Mouse (Mus musculus) embryonic facial prominence, embryonic 11.5 days (tissue): ENCODE measurements around the gene Fhad1. TPM values are rescaled to one million over a fixed set of nuclear protein-coding genes. Genes with fewer than 3 reads are reported as not detected.

Experiments used
- ATAC-seq: fragments of 200-750 bp; cut with Nextera tagmentation; replicated peaks from 2 replicates; pipeline ENCODE4 v1.8.0; 2017; ENCODE audit warnings: low read depth; ENCODE audit not compliant: insufficient number of reproducible peaks, low FRiP score, low TSS enrichment
- DNase-seq: peaks from one replicate; pipeline ENCODE4 v3.0.0-alpha.2; 2015; ENCODE audit warnings: low spot score
- H3K27ac ChIP-seq: fragments of 300-500 bp; sonication (generic); replicated peaks from 2 replicates; pipeline ENCODE4 v1.5.1; 2014; ENCODE audit warnings: mild to moderate bottlenecking, low read depth, low read length, control low read depth
- H3K27me3 ChIP-seq: fragments of 300-500 bp; sonication (generic); 2 replicates; pipeline ENCODE4 v1.6.1; 2014; ENCODE audit warnings: mild to moderate bottlenecking, low read length, moderate library complexity, mixed read lengths; ENCODE audit not compliant: control insufficient read depth, insufficient read depth
- H3K36me3 ChIP-seq: fragments of 300-500 bp; sonication (generic); replicated peaks from 2 replicates; pipeline ENCODE4 v1.6.1; 2014; ENCODE audit warnings: low read depth, mild to moderate bottlenecking, low read length, moderate library complexity, mixed read lengths; ENCODE audit not compliant: control insufficient read depth, insufficient read depth
- H3K4me1 ChIP-seq: fragments of 300-500 bp; sonication (generic); 2 replicates; pipeline ENCODE4 v1.6.1; 2014; ENCODE audit warnings: low read length, mixed read lengths; ENCODE audit not compliant: control insufficient read depth, insufficient read depth
- H3K4me2 ChIP-seq: fragments of 300-500 bp; sonication (generic); 2 replicates; pipeline ENCODE4 v1.6.1; 2014; ENCODE audit warnings: low read depth, mild to moderate bottlenecking, control low read depth, low read length, moderate library complexity
- H3K4me3 ChIP-seq: fragments of 300-500 bp; sonication (generic); 2 replicates; pipeline ENCODE4 v1.5.1; 2014; ENCODE audit warnings: low read depth, low read length, control low read depth
- H3K9ac ChIP-seq: fragments of 300-500 bp; sonication (generic); replicated peaks from 2 replicates; pipeline ENCODE4 v1.6.1; 2014; ENCODE audit warnings: mild to moderate bottlenecking, control low read depth, low read length
- H3K9me3 ChIP-seq: fragments of 300-500 bp; sonication (generic); replicated peaks from 2 replicates; pipeline ENCODE4 v1.6.1; 2016; ENCODE audit warnings: mild to moderate bottlenecking, low read length, inconsistent platforms, mixed read lengths; ENCODE audit not compliant: control insufficient read depth
- WGBS: fragments of 180-500 bp; shearing (Covaris S2); extraction: QIAGEN DNeasy Blood & Tissue Kit; methylation state at CpG from one replicate; pipeline ENCODE4 v1.1.7; 2014; 5-methylcytosine and 5-hydroxymethylcytosine counted together
- polyA plus RNA-seq: library from polyadenylated mRNA; unstranded; fragments of >200 nt; fragmentation: Nextera tagmentation; extraction: Ambion mirVana; gene quantifications from 2 replicates; pipeline ENCODE4 v1.2.1, GENCODE M21; 2014

The Fhad1 gene
- polyA plus RNA-seq, 1 experiment from 2014 or later, result 0.94 TPM

GRCm38 (mm10) chr4:142024536-142024935 is 9.7 kb upstream of the Fhad1 start:
- Histone ChIP-seq H3K27me3 (no peaks in the 10 kb centered on the region), H3K4me3 (no peak overlapping the region), H3K9ac (no peak overlapping the region), H3K4me2 (no peak overlapping the region), H3K27ac (no peak overlapping the region), H3K4me1 (no peaks in the 10 kb centered on the region), H3K36me3 (no peaks in the 10 kb centered on the region), H3K9me3 (no peaks in the 10 kb centered on the region)
- DNase-seq (no peak), ATAC-seq (no peak)
- WGBS, result 95% methylated on average over 2 of the region's 2 CpGs

- Histone ChIP-seq H3K4me1 (no peaks in the 10 kb centered on the region), H3K36me3 (no peaks in the 10 kb centered on the region), H3K9me3 (no peaks in the 10 kb centered on the region), H3K9ac (no peak overlapping the region), H3K4me2 (no peak overlapping the region), H3K27me3 (no peaks in the 10 kb centered on the region), H3K27ac (no peak overlapping the region), H3K4me3 (no peak overlapping the region)
- DNase-seq (no peak), ATAC-seq (no peak)
- 74% methylated on average over 4 of the region's 4 CpGs for WGBS
These were observed 8.3 kb upstream of the Fhad1 start for GRCm38 (mm10) chr4:142023166-142023565.

- H3K9me3 ChIP-seq, result no peaks in the 10 kb centered on the region
- no peak overlapping the region for H3K9ac ChIP-seq
- WGBS, result 58% methylated on average over 15 of the region's 15 CpGs
- H3K36me3 ChIP-seq, result no peaks in the 10 kb centered on the region
- no peak overlapping the region for H3K4me2 ChIP-seq
- no peak overlapping the region for H3K4me3 ChIP-seq
- H3K4me1 ChIP-seq, result no peaks in the 10 kb centered on the region; the same call in 1 of the 2 replicates
- H3K27me3 ChIP-seq, result no peaks in the 10 kb centered on the region
- ATAC-seq (no peak), DNase-seq (no peak)
- H3K27ac ChIP-seq, result no peak overlapping the region
These were observed 2.8 kb upstream of the Fhad1 start for GRCm38 (mm10) chr4:142017686-142018085.

- H3K4me3 ChIP-seq, result no peak overlapping the region
- no peaks in the 10 kb centered on the region; the same call in 1 of the 2 replicates for H3K4me1 ChIP-seq
- H3K4me2 ChIP-seq, result no peak overlapping the region
- WGBS, result 89% methylated on average over 13 of the region's 13 CpGs
- H3K9me3 ChIP-seq, result no peaks in the 10 kb centered on the region
- H3K27ac ChIP-seq, result no peak overlapping the region
- DNase-seq (no peak), ATAC-seq (no peak)
- H3K9ac ChIP-seq, result no peak overlapping the region
- H3K27me3 ChIP-seq, result no peaks in the 10 kb centered on the region
- no peaks in the 10 kb centered on the region for H3K36me3 ChIP-seq
These were observed 3.6 kb downstream of the Fhad1 start for GRCm38 (mm10) chr4:142011236-142011635.

GRCm38 (mm10) chr4:142010441-142010840 is 4.4 kb downstream of the Fhad1 start:
- DNase-seq, result no peak
- no peaks in the 10 kb centered on the region for H3K36me3 ChIP-seq
- no peak overlapping the region for H3K4me3 ChIP-seq
- ATAC-seq, result no peak
- H3K9me3 ChIP-seq, result no peaks in the 10 kb centered on the region
- no peaks in the 10 kb centered on the region for H3K27me3 ChIP-seq
- no peak overlapping the region for H3K4me2 ChIP-seq
- WGBS, result 81% methylated on average over 7 of the region's 7 CpGs
- no peak overlapping the region for H3K27ac ChIP-seq
- no peak overlapping the region for H3K9ac ChIP-seq
- no peaks in the 10 kb centered on the region; the same call in 1 of the 2 replicates for H3K4me1 ChIP-seq

GRCm38 (mm10) chr4:142008206-142008605 is 6.7 kb downstream of the Fhad1 start:
- no peaks in the 10 kb centered on the region for H3K36me3 ChIP-seq
- DNase-seq, result no peak
- H3K4me3 ChIP-seq, result no peak overlapping the region
- no peaks in the 10 kb centered on the region for H3K27me3 ChIP-seq
- no peak overlapping the region for H3K4me2 ChIP-seq
- WGBS, result 77% methylated on average over 11 of the region's 11 CpGs
- ATAC-seq, result no peak
- H3K4me1 ChIP-seq, result no peaks in the 10 kb centered on the region
- H3K9ac ChIP-seq, result no peak overlapping the region
- no peak overlapping the region for H3K27ac ChIP-seq
- H3K9me3 ChIP-seq, result no peaks in the 10 kb centered on the region

GRCm38 (mm10) chr4:142000581-142000980 is 14.3 kb downstream of the Fhad1 start:
- no peak overlapping the region for H3K9ac ChIP-seq
- ATAC-seq, result no peak
- 67% methylated on average over 9 of the region's 9 CpGs for WGBS

GRCm38 (mm10) chr4:141999494-142000074 is 15.3 kb downstream of the Fhad1 start:
- ATAC-seq (no peak), DNase-seq (no peak)
- Histone ChIP-seq H3K27me3 (no peaks in the 10 kb centered on the region), H3K4me1 (no peaks in the 10 kb centered on the region), H3K9me3 (no peaks in the 10 kb centered on the region), H3K27ac (no peak overlapping the region), H3K36me3 (no peaks in the 10 kb centered on the region), H3K9ac (no peak overlapping the region), H3K4me2 (no peak overlapping the region), H3K4me3 (no peak overlapping the region)
- 65% methylated on average over 7 of the region's 7 CpGs for WGBS

More at GRCm38 (mm10) chr4:142000581-142000980, 14.3 kb downstream of the Fhad1 start:
- Histone ChIP-seq H3K27me3 (no peaks in the 10 kb centered on the region), H3K9me3 (no peaks in the 10 kb centered on the region), H3K4me2 (no peak overlapping the region), H3K36me3 (no peaks in the 10 kb centered on the region), H3K4me3 (no peak overlapping the region), H3K27ac (no peak overlapping the region), H3K4me1 (no peaks in the 10 kb centered on the region)
- DNase-seq, result no peak
